Mouse (Mus musculus): ENCODE measurements at regions not wholly inside any gene's neighbourhood (a gene's known extent, or its start where the extent isn't known, plus 50 kb on each side); places are given as distances from the start of the nearest gene placed in this dataset.

GRCm38 (mm10) chr8:15610217-15610616 is 564.3 kb upstream of the BB014433 start:
- H3K79me2 ChIP-seq (ENCODE audit: control insufficient read depth, insufficient read depth, low read length) = no peaks in the 10 kb centered on the region
- WGBS = 74% methylated on average over 8 of the region's 8 CpGs
- H3K4me1 ChIP-seq (ENCODE audit: control insufficient read depth, insufficient read depth, low read length) = no peaks in the 10 kb centered on the region
- no peak overlapping the region for H3K4me3 ChIP-seq (ENCODE audit: insufficient read depth, low read depth, low read length)
- TF ChIP-seq POLR2A (IDR thresholded peaks at IDR 0.05; ENCODE audit: extremely low read depth, insufficient read depth, low read length) = no peak
- TF ChIP-seq CTCF (IDR thresholded peaks at IDR 0.05; ENCODE audit: low read depth, low read length) = no peak
- DNase-seq (ENCODE audit: extremely low read depth, low read depth, low spot score) = no peak
- H3K27ac ChIP-seq (replicated peaks; ENCODE audit: insufficient read depth, low read depth, low read length) = no peak overlapping the region
- H3K9ac ChIP-seq (ENCODE audit: low read depth, low read length) = no peak overlapping the region
- no peaks in the 10 kb centered on the region for H3K36me3 ChIP-seq (ENCODE audit: control insufficient read depth, insufficient read depth, low read length)
- H3K27me3 ChIP-seq (ENCODE audit: control insufficient read depth, insufficient read depth, low read length) = no peaks in the 10 kb centered on the region

- DNase-seq (ENCODE audit: extremely low read depth, low read depth, low spot score) = no peak
- TF ChIP-seq CTCF (IDR thresholded peaks at IDR 0.05; ENCODE audit: low read depth, low read length) (no peak), POLR2A (IDR thresholded peaks at IDR 0.05; ENCODE audit: extremely low read depth, insufficient read depth, low read length) (no peak)
- WGBS = 30% methylated on average over 7 of the region's 7 CpGs
- Histone ChIP-seq H3K4me3 (ENCODE audit: insufficient read depth, low read depth, low read length) (no peak overlapping the region), H3K79me2 (ENCODE audit: control insufficient read depth, insufficient read depth, low read length) (no peaks in the 10 kb centered on the region), H3K9ac (ENCODE audit: low read depth, low read length) (no peak overlapping the region), H3K4me1 (ENCODE audit: control insufficient read depth, insufficient read depth, low read length) (no peaks in the 10 kb centered on the region), H3K27ac (replicated peaks; ENCODE audit: insufficient read depth, low read depth, low read length) (no peak overlapping the region), H3K27me3 (ENCODE audit: control insufficient read depth, insufficient read depth, low read length) (no peaks in the 10 kb centered on the region), H3K36me3 (ENCODE audit: control insufficient read depth, insufficient read depth, low read length) (no peaks in the 10 kb centered on the region)
These were observed 561.8 kb upstream of the BB014433 start for GRCm38 (mm10) chr8:15607598-15608215.

- Histone ChIP-seq H3K4me1 (ENCODE audit: control insufficient read depth, insufficient read depth, low read length) (no peaks in the 10 kb centered on the region), H3K27me3 (ENCODE audit: control insufficient read depth, insufficient read depth, low read length) (no peaks in the 10 kb centered on the region), H3K4me3 (ENCODE audit: insufficient read depth, low read depth, low read length) (no peak overlapping the region), H3K9ac (ENCODE audit: low read depth, low read length) (no peak overlapping the region), H3K79me2 (ENCODE audit: control insufficient read depth, insufficient read depth, low read length) (no peaks in the 10 kb centered on the region), H3K36me3 (ENCODE audit: control insufficient read depth, insufficient read depth, low read length) (no peaks in the 10 kb centered on the region), H3K27ac (replicated peaks; ENCODE audit: insufficient read depth, low read depth, low read length) (no peak overlapping the region)
- no peak for TF ChIP-seq POLR2A (IDR thresholded peaks at IDR 0.05; ENCODE audit: extremely low read depth, insufficient read depth, low read length)
- no peak for TF ChIP-seq CTCF (IDR thresholded peaks at IDR 0.05; ENCODE audit: low read depth, low read length)
- no peak for DNase-seq (ENCODE audit: extremely low read depth, low read depth, low spot score)
- 69% methylated on average over 4 of the region's 4 CpGs for WGBS
These were observed 555.7 kb upstream of the BB014433 start for GRCm38 (mm10) chr8:15601531-15601930.

GRCm38 (mm10) chr8:15593106-15593505 is 547.2 kb upstream of the BB014433 start:
- 92% methylated on average over 6 of the region's 6 CpGs for WGBS
- H3K79me2 ChIP-seq (ENCODE audit: control insufficient read depth, insufficient read depth, low read length) = no peaks in the 10 kb centered on the region
- H3K9ac ChIP-seq (ENCODE audit: low read depth, low read length) = no peak overlapping the region
- no peak for DNase-seq (ENCODE audit: extremely low read depth, low read depth, low spot score)
- H3K4me1 ChIP-seq (ENCODE audit: control insufficient read depth, insufficient read depth, low read length) = no peaks in the 10 kb centered on the region
- H3K4me3 ChIP-seq (ENCODE audit: insufficient read depth, low read depth, low read length) = no peak overlapping the region
- no peaks in the 10 kb centered on the region for H3K27me3 ChIP-seq (ENCODE audit: control insufficient read depth, insufficient read depth, low read length)
- TF ChIP-seq CTCF (IDR thresholded peaks at IDR 0.05; ENCODE audit: low read depth, low read length) (no peak), POLR2A (IDR thresholded peaks at IDR 0.05; ENCODE audit: extremely low read depth, insufficient read depth, low read length) (no peak)
- H3K36me3 ChIP-seq (ENCODE audit: control insufficient read depth, insufficient read depth, low read length) = no peaks in the 10 kb centered on the region
- no peak overlapping the region for H3K27ac ChIP-seq (replicated peaks; ENCODE audit: insufficient read depth, low read depth, low read length)

- Histone ChIP-seq H3K27ac (replicated peaks; ENCODE audit: insufficient read depth, low read depth, low read length) (no peak overlapping the region), H3K36me3 (ENCODE audit: control insufficient read depth, insufficient read depth, low read length) (no peaks in the 10 kb centered on the region), H3K4me1 (ENCODE audit: control insufficient read depth, insufficient read depth, low read length) (no peaks in the 10 kb centered on the region), H3K4me3 (ENCODE audit: insufficient read depth, low read depth, low read length) (no peak overlapping the region), H3K79me2 (ENCODE audit: control insufficient read depth, insufficient read depth, low read length) (no peaks in the 10 kb centered on the region), H3K27me3 (ENCODE audit: control insufficient read depth, insufficient read depth, low read length) (no peaks in the 10 kb centered on the region; the same call in 1 of the 2 replicates), H3K9ac (ENCODE audit: low read depth, low read length) (no peak overlapping the region)
- 55% methylated on average over 5 of the region's 5 CpGs for WGBS
- no peak for DNase-seq (ENCODE audit: extremely low read depth, low read depth, low spot score)
- no peak for TF ChIP-seq POLR2A (IDR thresholded peaks at IDR 0.05; ENCODE audit: extremely low read depth, insufficient read depth, low read length)
- no peak for TF ChIP-seq CTCF (IDR thresholded peaks at IDR 0.05; ENCODE audit: low read depth, low read length)
These were observed 537.9 kb upstream of the BB014433 start for GRCm38 (mm10) chr8:15583782-15584181.

- Histone ChIP-seq H3K4me3 (ENCODE audit: insufficient read depth, low read depth, low read length) (no peak overlapping the region), H3K36me3 (ENCODE audit: control insufficient read depth, insufficient read depth, low read length) (no peaks in the 10 kb centered on the region), H3K27ac (replicated peaks; ENCODE audit: insufficient read depth, low read depth, low read length) (no peak overlapping the region), H3K27me3 (ENCODE audit: control insufficient read depth, insufficient read depth, low read length) (no peaks in the 10 kb centered on the region), H3K9ac (ENCODE audit: low read depth, low read length) (no peak overlapping the region), H3K79me2 (ENCODE audit: control insufficient read depth, insufficient read depth, low read length) (no peaks in the 10 kb centered on the region), H3K4me1 (ENCODE audit: control insufficient read depth, insufficient read depth, low read length) (no peaks in the 10 kb centered on the region)
- TF ChIP-seq POLR2A (IDR thresholded peaks at IDR 0.05; ENCODE audit: extremely low read depth, insufficient read depth, low read length) (no peak), CTCF (IDR thresholded peaks at IDR 0.05; ENCODE audit: low read depth, low read length) (no peak)
- 83% methylated on average over 5 of the region's 5 CpGs for WGBS
- no peak for DNase-seq (ENCODE audit: extremely low read depth, low read depth, low spot score)
These were observed 524.2 kb upstream of the BB014433 start for GRCm38 (mm10) chr8:15570091-15570490.

Measured in liver, adult 2 months (tissue).